ENCODE assay signal across 11 mouse cellular contexts in the genomic region with DNA sequence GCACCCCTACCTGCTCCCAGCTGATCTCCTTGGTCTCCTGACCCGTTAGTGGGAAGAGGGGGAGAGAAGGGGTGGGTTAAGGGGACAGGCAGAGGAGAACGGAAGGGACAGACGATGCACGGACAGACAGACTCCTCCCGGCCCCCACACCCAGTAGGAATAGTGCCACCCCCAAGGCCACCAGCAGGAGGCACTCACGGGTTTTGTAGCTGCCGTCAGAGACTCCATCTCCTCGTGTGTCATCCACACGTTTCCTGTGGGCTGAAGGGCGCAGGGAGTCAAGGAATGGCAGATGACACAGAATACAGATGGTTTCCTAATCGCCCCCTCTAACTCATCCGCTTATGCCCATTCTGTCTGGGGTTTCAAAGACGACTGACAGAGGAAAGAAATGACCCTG. TPM values are rescaled to one million over a fixed set of nuclear protein-coding genes. Genes with fewer than 3 reads are reported as not detected.
DNase-seq lines count a peak whose midpoint lies in the region; ATAC-seq and TF ChIP-seq lines count a peak whose summit lies in the region.
"Had no signal": no experiment of that assay in that cellular context is flagged by ENCODE, and none has a peak within 500 bp of the region (broad histone marks: within the 10 kb centered on the region; RNA-seq: fewer than 3 reads in every experiment).

No protein-coding gene starts in this region.

- intact Hi-C loops in left cerebral cortex, adult 2 months (cut with DNase I) = no loop called here
- intact Hi-C loops in left cerebral cortex, postnatal 4 days (cut with DNase I) = no loop called here

- DNase-seq in adrenal gland, postnatal 14 days = peak; percentile 66
- DNase-seq in adrenal gland, postnatal 4 days (ENCODE audit: low spot score in 2 of 2) = no peak
- no peak for DNase-seq in left cerebral cortex, adult 2 months (ENCODE audit: extremely low spot score in 1 of 2, low spot score in 2 of 2)
- no peak for DNase-seq in left cerebral cortex, postnatal 4 days
- peak; percentile 37 for DNase-seq in CD4-positive helper T cell, adult 2 months (ENCODE audit: low read depth, low spot score)
- no peak for DNase-seq in limb, embryonic 10.5 days (ENCODE audit: low spot score)
- no peak for DNase-seq in forebrain, embryonic 11.5 days (ENCODE audit: low spot score)
- DNase-seq: heart, adult 18-20 months; kidney, adult 9 months; right cerebral cortex, adult 18-20 months had no signal

- peaks cover 35% of the 10 kb centered on the region for H3K4me1 ChIP-seq in limb, embryonic 10.5 days
- peaks cover 17% of the 10 kb centered on the region for H3K4me1 ChIP-seq in forebrain, embryonic 11.5 days (replicated peaks; ENCODE audit: control insufficient read depth, insufficient read depth, low read length)
- H3K4me1 ChIP-seq in kidney, embryonic 16.5 days (ENCODE audit: insufficient read depth, low read length) = peaks cover 25% of the 10 kb centered on the region

- peak; percentile 32 for TF ChIP-seq CTCF in left cerebral cortex, adult 2 months (IDR thresholded peaks at IDR 0.05)

- H3K27me3 ChIP-seq in limb, embryonic 10.5 days (ENCODE audit: low read depth, poor library complexity, severe bottlenecking) = peaks cover 18% of the 10 kb centered on the region; the same call in 1 of the 2 replicates
- H3K27me3 ChIP-seq in forebrain, embryonic 11.5 days (ENCODE audit: control insufficient read depth, insufficient read depth, low read length) = no peaks in the 10 kb centered on the region
- no peaks in the 10 kb centered on the region for H3K27me3 ChIP-seq in kidney, embryonic 16.5 days (ENCODE audit: insufficient read depth, low read length)

- H3K9me3 ChIP-seq in limb, embryonic 10.5 days (replicated peaks) = no peaks in the 10 kb centered on the region
- H3K9me3 ChIP-seq in forebrain, embryonic 11.5 days (ENCODE audit: control insufficient read depth, low read length) = no peaks in the 10 kb centered on the region
- no peaks in the 10 kb centered on the region for H3K9me3 ChIP-seq in kidney, embryonic 16.5 days (ENCODE audit: low read length)

- peak overlapping the region; percentile 32; the same call in 1 of the 2 replicates for H3K27ac ChIP-seq in left cerebral cortex, adult 2 months
- 0 out of 2 replicates have a peak overlapping the region, but pooled peaks have one; percentile 26 for H3K27ac ChIP-seq in limb, embryonic 10.5 days
- H3K27ac ChIP-seq in forebrain, embryonic 11.5 days (ENCODE audit: low read depth, low read length) = no peak overlapping the region
- no peak overlapping the region for H3K27ac ChIP-seq in kidney, embryonic 16.5 days (ENCODE audit: low read length)

- no peaks in the 10 kb centered on the region for H3K36me3 ChIP-seq in limb, embryonic 10.5 days
- H3K36me3 ChIP-seq in forebrain, embryonic 11.5 days (ENCODE audit: control insufficient read depth, insufficient read depth, low read length) = no peaks in the 10 kb centered on the region; the same call in 1 of the 2 replicates
- H3K36me3 ChIP-seq in kidney, embryonic 16.5 days (ENCODE audit: insufficient read depth, low read length) = no peaks in the 10 kb centered on the region

- H3K9ac ChIP-seq in forebrain, embryonic 11.5 days (ENCODE audit: low read length) = no peak overlapping the region
- H3K9ac ChIP-seq in kidney, embryonic 16.5 days (replicated peaks; ENCODE audit: low read length) = no peak overlapping the region

- H3K4me3 ChIP-seq in left cerebral cortex, adult 2 months = no peak overlapping the region
- H3K4me3 ChIP-seq in limb, embryonic 10.5 days = no peak overlapping the region
- H3K4me3 ChIP-seq in forebrain, embryonic 11.5 days (ENCODE audit: low read depth, low read length) = no peak overlapping the region
- no peak overlapping the region for H3K4me3 ChIP-seq in kidney, embryonic 16.5 days (ENCODE audit: low read length)

- 30% methylated on average over 13 of the region's 13 CpGs for WGBS in limb, embryonic 10.5 days
- WGBS in forebrain, embryonic 11.5 days = 24% methylated on average over 13 of the region's 13 CpGs
- 25% methylated on average over 13 of the region's 13 CpGs for WGBS in kidney, embryonic 16.5 days

- no peak for ATAC-seq in forebrain, embryonic 11.5 days (replicated peaks; ENCODE audit: low FRiP score)
- ATAC-seq in kidney, embryonic 16.5 days (ENCODE audit: low FRiP score, low TSS enrichment) = no peak

- H3K4me2 ChIP-seq in forebrain, embryonic 11.5 days (ENCODE audit: low read depth, low read length, severe bottlenecking) = no peak overlapping the region
- H3K4me2 ChIP-seq in kidney, embryonic 16.5 days (replicated peaks; ENCODE audit: low read depth, low read length) = no peak overlapping the region

RNA-seq across cellular contexts. Expression of a gene that starts 8.5 kb away (rescaled TPM):
- 0.15 and 0.45 TPM in 2 replicates for total RNA-seq in adrenal gland, postnatal 14 days (2021)
- 10 to 100 TPM in 1 of 2 experiments, 1 to 10 TPM in 1; 6.7 to 13.0 TPM for total RNA-seq in adrenal gland, postnatal 4 days (2021)
- total RNA-seq in left cerebral cortex, adult 2 months (2021) = under 1 TPM; 0.23 to 0.61 TPM
- under 1 TPM; 0.36 to 0.38 TPM for total RNA-seq in left cerebral cortex, postnatal 4 days (2021)
- 0.24 and 0.39 TPM in 2 replicates for polyA plus RNA-seq in limb, embryonic 10.5 days (2016; fragmentation: Nextera tagmentation; extraction: Ambion mirVana)
- not detected in 2 replicates for polyA plus RNA-seq in forebrain, embryonic 11.5 days (2014; fragmentation: Nextera tagmentation; extraction: Ambion mirVana)
- polyA plus RNA-seq in kidney, embryonic 16.5 days (2015; fragmentation: Nextera tagmentation; extraction: Ambion mirVana) = 1.7 and 1.8 TPM in 2 replicates

RNA-seq across cellular contexts. Expression of a gene that starts 10.0 kb away (rescaled TPM):
- total RNA-seq in adrenal gland, postnatal 14 days (2021) = 13.5 and 15.1 TPM in 2 replicates
- 10 to 100 TPM; 17.0 to 18.1 TPM for total RNA-seq in adrenal gland, postnatal 4 days (2021)
- total RNA-seq in left cerebral cortex, adult 2 months (2021) = 10 to 100 TPM; 18.5 to 24.6 TPM
- 10 to 100 TPM; 32.1 to 33.8 TPM for total RNA-seq in left cerebral cortex, postnatal 4 days (2021)
- polyA plus RNA-seq in limb, embryonic 10.5 days (2016; fragmentation: Nextera tagmentation; extraction: Ambion mirVana) = 5.2 and 8.4 TPM in 2 replicates
- 5.6 and 6.8 TPM in 2 replicates for polyA plus RNA-seq in forebrain, embryonic 11.5 days (2014; fragmentation: Nextera tagmentation; extraction: Ambion mirVana)
- polyA plus RNA-seq in kidney, embryonic 16.5 days (2015; fragmentation: Nextera tagmentation; extraction: Ambion mirVana) = 22.3 and 23.6 TPM in 2 replicates

RNA-seq across cellular contexts. Expression of a gene that starts 23.3 kb away (rescaled TPM):
- 2.1 and 2.4 TPM in 2 replicates for total RNA-seq in adrenal gland, postnatal 14 days (2021)
- 1 to 10 TPM; 4.7 to 6.9 TPM for total RNA-seq in adrenal gland, postnatal 4 days (2021)
- 100 to 1,000 TPM; 156 to 159 TPM for total RNA-seq in left cerebral cortex, adult 2 months (2021)
- total RNA-seq in left cerebral cortex, postnatal 4 days (2021) = 100 to 1,000 TPM; 106 to 108 TPM
- polyA plus RNA-seq in limb, embryonic 10.5 days (2016; fragmentation: Nextera tagmentation; extraction: Ambion mirVana) = 2.4 and 5.3 TPM in 2 replicates
- polyA plus RNA-seq in forebrain, embryonic 11.5 days (2014; fragmentation: Nextera tagmentation; extraction: Ambion mirVana) = 11.6 and 13.0 TPM in 2 replicates
- polyA plus RNA-seq in kidney, embryonic 16.5 days (2015; fragmentation: Nextera tagmentation; extraction: Ambion mirVana) = 5.1 and 6.3 TPM in 2 replicates

RNA-seq across cellular contexts. Expression of a gene that starts 26.8 kb away (rescaled TPM):
- 1.2 and 1.4 TPM in 2 replicates for total RNA-seq in adrenal gland, postnatal 14 days (2021)
- total RNA-seq in adrenal gland, postnatal 4 days (2021) = 1 to 10 TPM; 4.8 to 4.9 TPM
- total RNA-seq in left cerebral cortex, adult 2 months (2021) = 100 to 1,000 TPM; 156 to 178 TPM
- 10 to 100 TPM; 60.4 to 68.3 TPM for total RNA-seq in left cerebral cortex, postnatal 4 days (2021)
- polyA plus RNA-seq in limb, embryonic 10.5 days (2016; fragmentation: Nextera tagmentation; extraction: Ambion mirVana) = 0.40 and 0.64 TPM in 2 replicates
- polyA plus RNA-seq in forebrain, embryonic 11.5 days (2014; fragmentation: Nextera tagmentation; extraction: Ambion mirVana) = 0.48 and 1.5 TPM in 2 replicates
- 1.7 and 1.9 TPM in 2 replicates for polyA plus RNA-seq in kidney, embryonic 16.5 days (2015; fragmentation: Nextera tagmentation; extraction: Ambion mirVana)

RNA-seq across cellular contexts. Expression of a gene that starts 52.0 kb away (rescaled TPM):
- 265 and 280 TPM in 2 replicates for total RNA-seq in adrenal gland, postnatal 14 days (2021)
- 100 to 1,000 TPM; 499 to 509 TPM for total RNA-seq in adrenal gland, postnatal 4 days (2021)
- 100 to 1,000 TPM; 428 to 429 TPM for total RNA-seq in left cerebral cortex, adult 2 months (2021)
- 100 to 1,000 TPM; 453 to 460 TPM for total RNA-seq in left cerebral cortex, postnatal 4 days (2021)
- polyA plus RNA-seq in limb, embryonic 10.5 days (2016; fragmentation: Nextera tagmentation; extraction: Ambion mirVana) = 305 and 308 TPM in 2 replicates
- polyA plus RNA-seq in forebrain, embryonic 11.5 days (2014; fragmentation: Nextera tagmentation; extraction: Ambion mirVana) = 79.8 and 87.9 TPM in 2 replicates
- polyA plus RNA-seq in kidney, embryonic 16.5 days (2015; fragmentation: Nextera tagmentation; extraction: Ambion mirVana) = 211 and 227 TPM in 2 replicates

Comparison
In these comparisons a context has a peak if more than half of its experiments do, and no peak if none do; other contexts are left out.
1. DNase-seq: peak in adrenal gland, postnatal 14 days (single experiment) and CD4-positive helper T cell, adult 2 months (single experiment); none in adrenal gland, postnatal 4 days (0 of 2), left cerebral cortex, adult 2 months (0 of 2), left cerebral cortex, postnatal 4 days (single experiment), limb, embryonic 10.5 days (single experiment) and forebrain, embryonic 11.5 days (single experiment).
2. H3K27ac ChIP-seq: peak in left cerebral cortex, adult 2 months (single experiment) and limb, embryonic 10.5 days (single experiment); none in forebrain, embryonic 11.5 days (single experiment) and kidney, embryonic 16.5 days (single experiment).
3. RNA of a gene that starts 23.3 kb away (total RNA-seq): 156 to 159 TPM in left cerebral cortex, adult 2 months and 106 to 108 TPM in left cerebral cortex, postnatal 4 days; 4.7 to 6.9 TPM in adrenal gland, postnatal 4 days and 2.1 to 2.4 TPM in adrenal gland, postnatal 14 days; every median in the first group is over 10 times any median in the second.